Mouse (Mus musculus): ENCODE data around the gene Ldhd. TPM values are rescaled to one million over a fixed set of nuclear protein-coding genes. Genes with fewer than 3 reads are reported as not detected.

The Ldhd gene
- 0.15 and 0.21 TPM in 2 replicates for polyA plus RNA-seq (2014; fragmentation: Nextera tagmentation; extraction: Ambion mirVana)

- H3K36me3 ChIP-seq (ENCODE audit: control insufficient read depth, insufficient read depth, low read length): no peaks in the 10 kb centered on the region
- WGBS: 23% methylated on average over 13 of the region's 13 CpGs
- no peaks in the 10 kb centered on the region for H3K27me3 ChIP-seq (ENCODE audit: control insufficient read depth, insufficient read depth, low read length)
- ATAC-seq (ENCODE audit: insufficient read depth, low FRiP score, low TSS enrichment) (no peak), DNase-seq (ENCODE audit: low spot score) (no peak)
- H3K4me1 ChIP-seq (ENCODE audit: control insufficient read depth, insufficient read depth, low read length): no peaks in the 10 kb centered on the region
- H3K4me2 ChIP-seq (ENCODE audit: low read depth): 0 out of 2 replicates have a peak within 1 kb of the TSS, but pooled peaks have one; percentile 9
- no peak within 1 kb of the TSS for H3K4me3 ChIP-seq (ENCODE audit: low read depth, low read length)
- H3K9me3 ChIP-seq (ENCODE audit: control insufficient read depth, low read length): no peaks in the 10 kb centered on the region
- H3K9ac ChIP-seq (ENCODE audit: low read length): no peak within 1 kb of the TSS
- no peak within 1 kb of the TSS for H3K27ac ChIP-seq (ENCODE audit: low read depth, low read length)
These were observed at the start of gene Ldhd for GRCm38 (mm10) chr8:111630105-111630521. Gene Ldhd (minus strand): TSS chr8:111630374.

GRCm38 (mm10) chr8:111678848-111679247 is 48.7 kb upstream of the Ldhd start:
- DNase-seq (ENCODE audit: low spot score) (no peak), ATAC-seq (ENCODE audit: insufficient read depth, low FRiP score, low TSS enrichment) (no peak)
- Histone ChIP-seq H3K36me3 (ENCODE audit: control insufficient read depth, insufficient read depth, low read length) (no peaks in the 10 kb centered on the region), H3K9me3 (ENCODE audit: control insufficient read depth, low read length) (no peaks in the 10 kb centered on the region), H3K4me2 (ENCODE audit: low read depth) (no peak overlapping the region), H3K27me3 (ENCODE audit: control insufficient read depth, insufficient read depth, low read length) (no peaks in the 10 kb centered on the region), H3K4me1 (ENCODE audit: control insufficient read depth, insufficient read depth, low read length) (no peaks in the 10 kb centered on the region), H3K9ac (ENCODE audit: low read length) (no peak overlapping the region), H3K4me3 (ENCODE audit: low read depth, low read length) (no peak overlapping the region), H3K27ac (ENCODE audit: low read depth, low read length) (no peak overlapping the region)
- 88% methylated on average over 7 of the region's 7 CpGs for WGBS

GRCm38 (mm10) chr8:111678111-111678510 is 47.9 kb upstream of the Ldhd start:
- H3K27me3 ChIP-seq (ENCODE audit: control insufficient read depth, insufficient read depth, low read length): no peaks in the 10 kb centered on the region
- DNase-seq (ENCODE audit: low spot score) (peak; percentile 51), ATAC-seq (ENCODE audit: insufficient read depth, low FRiP score, low TSS enrichment) (no peak)
- H3K36me3 ChIP-seq (ENCODE audit: control insufficient read depth, insufficient read depth, low read length): no peaks in the 10 kb centered on the region
- WGBS: 41% methylated on average over 3 of the region's 3 CpGs
- H3K9me3 ChIP-seq (ENCODE audit: control insufficient read depth, low read length): no peaks in the 10 kb centered on the region
- no peak overlapping the region for H3K4me3 ChIP-seq (ENCODE audit: low read depth, low read length)
- no peak overlapping the region for H3K4me2 ChIP-seq (ENCODE audit: low read depth)
- H3K4me1 ChIP-seq (ENCODE audit: control insufficient read depth, insufficient read depth, low read length): no peaks in the 10 kb centered on the region
- no peak overlapping the region for H3K9ac ChIP-seq (ENCODE audit: low read length)
- no peak overlapping the region for H3K27ac ChIP-seq (ENCODE audit: low read depth, low read length)

- H3K27ac ChIP-seq (ENCODE audit: low read depth, low read length): no peak overlapping the region
- H3K36me3 ChIP-seq (ENCODE audit: control insufficient read depth, insufficient read depth, low read length): 0 out of 2 replicates have a peak, but pooled peaks cover 2% of the 10 kb centered on the region
- WGBS: 80% methylated on average over 8 of the region's 8 CpGs
- H3K9me3 ChIP-seq (ENCODE audit: control insufficient read depth, low read length): no peaks in the 10 kb centered on the region
- DNase-seq (ENCODE audit: low spot score) (no peak), ATAC-seq (ENCODE audit: insufficient read depth, low FRiP score, low TSS enrichment) (no peak)
- no peak overlapping the region for H3K4me3 ChIP-seq (ENCODE audit: low read depth, low read length)
- H3K27me3 ChIP-seq (ENCODE audit: control insufficient read depth, insufficient read depth, low read length): no peaks in the 10 kb centered on the region
- no peak overlapping the region for H3K9ac ChIP-seq (ENCODE audit: low read length)
- no peaks in the 10 kb centered on the region for H3K4me1 ChIP-seq (ENCODE audit: control insufficient read depth, insufficient read depth, low read length)
- H3K4me2 ChIP-seq (ENCODE audit: low read depth): no peak overlapping the region
These were observed 46.1 kb upstream of the Ldhd start for GRCm38 (mm10) chr8:111676237-111676636.

- no peak overlapping the region for H3K4me3 ChIP-seq (ENCODE audit: low read depth, low read length)
- H3K9ac ChIP-seq (ENCODE audit: low read length): no peak overlapping the region
- H3K4me2 ChIP-seq (ENCODE audit: low read depth): no peak overlapping the region
- no peaks in the 10 kb centered on the region for H3K27me3 ChIP-seq (ENCODE audit: control insufficient read depth, insufficient read depth, low read length)
- no peak overlapping the region for H3K27ac ChIP-seq (ENCODE audit: low read depth, low read length)
- no peak for ATAC-seq (ENCODE audit: insufficient read depth, low FRiP score, low TSS enrichment)
- WGBS: 94% methylated on average over 2 of the region's 2 CpGs
- no peaks in the 10 kb centered on the region for H3K4me1 ChIP-seq (ENCODE audit: control insufficient read depth, insufficient read depth, low read length)
- peaks cover 9% of the 10 kb centered on the region for H3K36me3 ChIP-seq (ENCODE audit: control insufficient read depth, insufficient read depth, low read length)
- no peak for DNase-seq (ENCODE audit: low spot score)
- no peaks in the 10 kb centered on the region for H3K9me3 ChIP-seq (ENCODE audit: control insufficient read depth, low read length)
These were observed 36.6 kb upstream of the Ldhd start for GRCm38 (mm10) chr8:111666751-111667150.

GRCm38 (mm10) chr8:111662473-111662872 is 32.3 kb upstream of the Ldhd start:
- no peak overlapping the region for H3K4me3 ChIP-seq (ENCODE audit: low read depth, low read length)
- H3K27me3 ChIP-seq (ENCODE audit: control insufficient read depth, insufficient read depth, low read length): no peaks in the 10 kb centered on the region
- no peak overlapping the region for H3K27ac ChIP-seq (ENCODE audit: low read depth, low read length)
- ATAC-seq (ENCODE audit: insufficient read depth, low FRiP score, low TSS enrichment) (no peak), DNase-seq (ENCODE audit: low spot score) (peak; percentile 67)
- no peaks in the 10 kb centered on the region for H3K9me3 ChIP-seq (ENCODE audit: control insufficient read depth, low read length)
- no peak overlapping the region for H3K4me2 ChIP-seq (ENCODE audit: low read depth)
- 97% methylated on average over 3 of the region's 3 CpGs for WGBS
- H3K4me1 ChIP-seq (ENCODE audit: control insufficient read depth, insufficient read depth, low read length): no peaks in the 10 kb centered on the region
- no peak overlapping the region for H3K9ac ChIP-seq (ENCODE audit: low read length)
- H3K36me3 ChIP-seq (ENCODE audit: control insufficient read depth, insufficient read depth, low read length): peaks cover under 1% of the 10 kb centered on the region

- Histone ChIP-seq H3K4me2 (ENCODE audit: low read depth) (no peak overlapping the region), H3K4me3 (ENCODE audit: low read depth, low read length) (no peak overlapping the region), H3K4me1 (ENCODE audit: control insufficient read depth, insufficient read depth, low read length) (no peaks in the 10 kb centered on the region), H3K9me3 (ENCODE audit: control insufficient read depth, low read length) (no peaks in the 10 kb centered on the region), H3K27me3 (ENCODE audit: control insufficient read depth, insufficient read depth, low read length) (no peaks in the 10 kb centered on the region), H3K9ac (ENCODE audit: low read length) (no peak overlapping the region), H3K36me3 (ENCODE audit: control insufficient read depth, insufficient read depth, low read length) (no peaks in the 10 kb centered on the region; the same call in 1 of the 2 replicates), H3K27ac (ENCODE audit: low read depth, low read length) (no peak overlapping the region)
- 92% methylated on average over 6 of the region's 6 CpGs for WGBS
- no peak for DNase-seq (ENCODE audit: low spot score)
- ATAC-seq (ENCODE audit: insufficient read depth, low FRiP score, low TSS enrichment): no peak
These were observed 28.7 kb upstream of the Ldhd start for GRCm38 (mm10) chr8:111658819-111659423.

- WGBS: 28% methylated on average over 1 of the region's 1 CpGs
- ATAC-seq (ENCODE audit: insufficient read depth, low FRiP score, low TSS enrichment): no peak
- no peaks in the 10 kb centered on the region; the same call in 1 of the 2 replicates for H3K36me3 ChIP-seq (ENCODE audit: control insufficient read depth, insufficient read depth, low read length)
- no peak overlapping the region for H3K27ac ChIP-seq (ENCODE audit: low read depth, low read length)
- H3K4me2 ChIP-seq (ENCODE audit: low read depth): no peak overlapping the region
- H3K4me3 ChIP-seq (ENCODE audit: low read depth, low read length): no peak overlapping the region
- no peak overlapping the region for H3K9ac ChIP-seq (ENCODE audit: low read length)
- DNase-seq (ENCODE audit: low spot score): no peak
- H3K9me3 ChIP-seq (ENCODE audit: control insufficient read depth, low read length): no peaks in the 10 kb centered on the region
- H3K27me3 ChIP-seq (ENCODE audit: control insufficient read depth, insufficient read depth, low read length): no peaks in the 10 kb centered on the region
- no peaks in the 10 kb centered on the region for H3K4me1 ChIP-seq (ENCODE audit: control insufficient read depth, insufficient read depth, low read length)
These were observed 27.2 kb upstream of the Ldhd start for GRCm38 (mm10) chr8:111657312-111657854.

GRCm38 (mm10) chr8:111653524-111653923 is 23.4 kb upstream of the Ldhd start:
- ATAC-seq (ENCODE audit: insufficient read depth, low FRiP score, low TSS enrichment): no peak
- Histone ChIP-seq H3K36me3 (ENCODE audit: control insufficient read depth, insufficient read depth, low read length) (no peaks in the 10 kb centered on the region), H3K27ac (ENCODE audit: low read depth, low read length) (no peak overlapping the region), H3K4me2 (ENCODE audit: low read depth) (no peak overlapping the region), H3K9me3 (ENCODE audit: control insufficient read depth, low read length) (no peaks in the 10 kb centered on the region), H3K9ac (ENCODE audit: low read length) (no peak overlapping the region), H3K4me1 (ENCODE audit: control insufficient read depth, insufficient read depth, low read length) (0 out of 2 replicates have a peak, but pooled peaks cover under 1% of the 10 kb centered on the region), H3K4me3 (ENCODE audit: low read depth, low read length) (no peak overlapping the region), H3K27me3 (ENCODE audit: control insufficient read depth, insufficient read depth, low read length) (no peaks in the 10 kb centered on the region)
- 95% methylated on average over 2 of the region's 2 CpGs for WGBS
- DNase-seq (ENCODE audit: low spot score): no peak
